Mouse (Mus musculus): ENCODE data around the gene Dlx6.

DNA sequence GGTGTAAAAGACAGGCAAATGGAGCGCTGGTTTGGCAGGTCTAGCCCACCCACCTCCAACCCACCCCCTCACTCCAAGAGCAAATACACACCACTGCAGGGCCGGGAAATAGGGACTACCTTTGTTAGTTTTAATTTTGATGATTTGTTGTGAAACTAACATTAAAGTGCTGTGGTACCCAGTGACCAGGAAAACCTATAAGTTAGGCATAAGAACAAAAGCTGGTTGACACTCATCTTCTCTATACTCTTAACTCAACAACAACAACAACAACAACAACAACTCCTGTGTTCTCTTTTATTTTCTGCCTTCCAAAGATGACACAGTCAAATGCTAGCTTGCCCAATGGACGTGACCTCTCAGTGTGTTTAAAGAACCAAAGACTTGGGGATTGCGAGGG is 6.3 kb upstream of the Dlx6 start:
- TF ChIP-seq CHD2 (IDR thresholded peaks at IDR 0.05; ENCODE audit: low read depth, low read length) (no peak), ZNF384 (IDR thresholded peaks at IDR 0.05; ENCODE audit: low read depth, low read length) (no peak), MAFK (IDR thresholded peaks at IDR 0.05; ENCODE audit: insufficient read depth, low read depth, low read length) (no peak), ZC3H11A (IDR thresholded peaks at IDR 0.05; ENCODE audit: borderline replicate concordance, low read depth, low read length) (no peak)
